Mouse (Mus musculus) liver (tissue): Measurements from ENCODE around the gene Ift88.
"Not testable (repeated sequence)": the region's sequence is repeated elsewhere in the genome, so short reads cannot be mapped to it uniquely, and the experiment has no call there.

Source experiments
- DNase-seq: peaks from one replicate; pipeline ENCODE4 v3.0.0-alpha.2; 2020; ENCODE audit warnings: mixed read lengths

Ift88 gene

GRCm38 (mm10) chr14:57459883-57460282, 36.0 kb downstream of the Ift88 start:
- DNase-seq: no peak

DNA sequence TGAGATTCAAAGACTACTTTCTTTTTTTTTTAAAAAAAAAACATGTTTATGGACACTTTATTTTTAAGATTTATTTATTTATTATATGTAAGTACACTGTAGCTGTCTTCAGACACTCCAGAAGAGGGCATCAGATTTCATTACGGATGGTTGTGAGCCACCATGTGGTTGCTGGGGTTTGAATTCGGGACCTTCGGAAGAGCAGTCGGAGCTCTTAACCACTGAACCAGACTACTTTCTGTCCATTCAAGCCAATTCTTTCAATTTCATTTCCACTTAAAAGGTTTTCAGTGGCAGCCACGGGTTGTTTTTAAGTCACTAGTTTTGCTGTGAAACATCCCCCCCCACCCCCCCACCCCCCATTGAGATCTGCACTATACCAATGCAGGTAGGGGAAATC, 36.5 kb downstream of the Ift88 start:
- not testable (repeated sequence) for DNase-seq

DNA sequence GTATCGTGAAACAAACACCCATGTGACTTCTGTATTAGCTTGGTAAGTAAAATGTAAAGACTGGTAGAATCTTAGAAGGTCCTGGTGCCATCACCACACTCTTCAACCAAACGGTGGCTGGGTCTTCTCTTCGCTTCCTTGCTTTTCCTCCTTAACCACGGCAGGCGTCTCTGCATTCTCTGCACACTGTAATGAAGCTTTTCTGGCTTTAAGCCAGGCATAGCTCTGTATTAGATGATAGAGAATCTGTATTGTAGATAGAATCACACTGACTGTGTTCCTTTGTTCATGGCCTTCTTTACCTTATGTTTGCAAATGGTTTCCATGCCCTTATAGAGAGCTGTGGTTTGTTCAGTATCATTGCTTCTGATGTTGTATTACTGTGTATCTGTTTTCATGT, 39.0 kb downstream of the Ift88 start:
- DNase-seq: no peak

GRCm38 (mm10) chr14:57475057-57475456, 51.2 kb downstream of the Ift88 start:
- DNase-seq: no peak

DNA sequence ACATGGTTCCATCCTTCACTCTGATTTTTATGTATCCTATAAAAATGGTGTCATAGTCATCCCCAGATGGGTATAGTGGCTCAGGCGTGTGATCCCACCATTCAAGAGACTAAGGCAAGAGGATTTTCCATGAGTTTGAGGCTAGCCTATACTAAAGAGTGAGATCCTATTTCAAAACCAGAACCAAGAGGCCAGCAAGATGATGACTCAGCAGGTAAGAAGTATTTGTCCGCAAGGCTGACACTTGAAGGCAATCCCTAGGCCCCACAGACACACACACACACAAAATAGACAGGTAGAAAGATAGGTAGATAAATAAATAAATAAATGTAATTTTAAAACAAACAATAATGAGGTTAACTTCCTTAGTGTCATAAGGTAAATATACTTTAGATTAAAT, 58.4 kb downstream of the Ift88 start:
- no peak for DNase-seq

GRCm38 (mm10) chr14:57484183-57484582, 60.3 kb downstream of the Ift88 start:
- no peak for DNase-seq

DNA sequence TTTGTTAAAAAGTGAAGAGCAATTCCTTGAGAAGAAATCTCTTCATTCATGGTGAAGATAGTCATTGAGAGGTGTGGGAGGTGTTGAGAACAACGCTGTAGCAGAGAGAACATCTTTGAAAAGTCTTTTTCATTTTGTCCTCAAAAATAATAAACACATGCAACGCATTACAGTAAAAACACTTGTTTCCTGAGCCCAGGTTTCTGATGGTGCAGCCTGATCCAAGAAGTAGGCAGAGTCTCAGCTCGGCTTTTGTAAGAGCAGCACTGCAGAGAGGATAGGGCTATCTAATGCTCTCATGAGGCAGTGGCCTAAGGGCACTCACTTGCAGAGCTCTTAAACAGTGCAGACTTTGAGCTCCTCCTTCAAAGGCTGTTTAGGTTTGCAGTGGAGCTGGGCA, 65.8 kb downstream of the Ift88 start:
- no peak for DNase-seq

DNA sequence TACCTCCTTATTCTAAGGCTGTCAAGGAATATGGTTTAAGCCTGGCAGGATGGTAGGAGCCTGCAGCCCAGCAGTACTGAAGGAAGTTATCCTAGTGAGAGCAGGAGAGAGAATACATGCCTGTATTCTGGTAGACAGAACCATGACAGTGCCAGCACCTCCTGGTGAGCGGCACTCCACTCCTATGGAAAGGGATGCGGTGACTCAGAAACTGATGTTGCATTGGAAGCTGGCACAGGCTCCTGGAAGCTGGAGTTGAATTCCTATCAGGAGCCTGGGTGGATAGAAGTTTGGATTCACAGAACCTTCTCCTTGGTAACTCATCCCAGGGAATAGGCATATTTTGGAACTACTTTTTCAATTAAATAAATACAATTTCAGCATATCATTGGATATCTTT, 70.0 kb downstream of the Ift88 start:
- DNase-seq: no peak

- no peak for DNase-seq
These were observed 79.9 kb downstream of the Ift88 start for GRCm38 (mm10) chr14:57503729-57504128.

DNA sequence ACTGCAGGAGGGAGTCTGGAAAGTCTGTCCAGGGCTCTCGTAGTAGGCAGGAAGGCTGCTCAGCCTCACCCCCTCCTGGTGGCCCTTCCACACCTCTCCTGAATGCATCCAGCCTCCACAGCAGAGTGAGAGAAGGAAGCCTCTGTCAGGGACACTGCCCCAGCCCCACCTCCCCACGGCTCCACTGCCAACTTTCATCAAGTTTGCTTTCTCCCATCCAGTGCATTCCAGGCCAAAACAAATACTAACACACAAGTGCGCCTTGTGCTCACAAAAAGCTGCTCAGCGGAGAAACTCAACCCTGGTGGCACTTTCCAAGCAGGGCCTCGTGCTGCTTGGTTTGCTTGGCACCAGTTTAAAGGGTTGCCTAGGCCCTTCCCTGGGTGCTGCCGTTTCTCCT, 85.7 kb downstream of the Ift88 start:
- no peak for DNase-seq

GRCm38 (mm10) chr14:57515156-57515762, 91.4 kb downstream of the Ift88 start:
- no peak for DNase-seq

DNA sequence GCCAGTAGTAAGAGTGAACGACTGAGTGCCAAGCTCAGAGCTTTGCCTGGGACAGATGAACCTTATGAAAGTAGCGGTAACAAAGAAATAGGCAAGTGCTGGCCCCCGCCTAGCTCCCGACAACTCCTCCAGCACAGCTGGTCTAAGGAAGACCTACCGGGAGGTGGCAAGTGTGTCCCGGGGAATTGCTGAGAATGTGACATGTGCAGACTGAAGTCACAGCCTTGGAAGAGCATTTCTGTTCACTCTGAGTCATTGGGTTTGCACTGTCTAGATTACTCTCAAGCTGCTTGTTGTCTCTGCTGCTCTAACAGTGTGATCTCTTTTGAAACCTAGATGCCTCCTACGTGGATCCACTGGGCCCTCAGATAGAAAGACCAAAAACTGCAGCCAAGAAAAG, 93.1 kb downstream of the Ift88 start:
- DNase-seq: no peak

DNA sequence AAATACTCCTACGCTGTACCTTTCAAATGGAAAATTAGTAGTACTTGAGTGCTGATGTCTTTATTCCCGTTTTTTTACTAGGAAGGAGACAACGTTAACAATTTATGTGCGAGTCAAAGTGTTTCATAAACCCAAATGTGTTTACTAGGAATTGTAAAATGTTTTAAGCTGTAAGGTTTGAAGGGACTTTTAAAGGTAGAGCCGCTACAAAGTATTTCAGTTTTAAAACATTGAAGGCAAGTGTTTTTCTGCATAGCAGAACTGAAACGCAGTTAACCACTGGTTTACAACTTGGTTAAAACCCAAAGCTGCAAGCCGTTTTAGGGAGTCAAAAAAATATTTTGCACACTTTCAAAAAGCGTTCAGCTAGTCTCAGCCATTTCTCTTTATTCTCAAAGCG, 99.9 kb downstream of the Ift88 start:
- no peak for DNase-seq

GRCm38 (mm10) chr14:57524671-57525387, 101.0 kb downstream of the Ift88 start, which contains the start of gene Il17d:
Gene Il17d (plus strand): TSS chr14:57524777.
- no peak for DNase-seq

- DNase-seq: peak; percentile 69
These were observed 101.7 kb downstream of the Ift88 start for GRCm38 (mm10) chr14:57525388-57526049.

DNA sequence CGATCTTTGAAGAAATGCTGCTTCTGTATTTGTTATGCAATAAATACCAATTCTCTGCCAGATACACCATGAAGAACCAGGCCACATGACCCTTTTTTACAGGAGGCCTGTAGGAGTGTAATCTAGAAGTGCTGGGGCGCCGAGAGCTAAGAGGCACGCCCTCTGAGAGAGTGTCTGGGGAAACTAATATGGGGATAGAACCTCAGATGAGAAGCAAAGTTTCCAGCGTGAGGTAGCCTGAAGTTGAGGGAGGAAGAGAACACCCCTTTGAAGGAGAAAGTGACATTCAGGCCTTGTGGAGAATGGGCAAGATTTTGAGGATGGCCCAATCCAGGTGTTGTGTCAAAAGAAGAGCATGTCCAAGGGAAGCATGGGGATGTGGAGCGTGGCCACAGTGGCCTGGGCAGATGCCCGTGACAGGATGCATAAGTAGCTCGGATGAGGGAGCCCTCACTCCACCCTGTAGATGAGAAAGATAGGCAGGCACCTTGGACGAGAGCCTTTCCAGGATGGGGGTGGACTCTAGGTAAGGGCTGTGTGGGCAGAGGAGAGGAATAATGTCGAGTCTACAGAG, 102.3 kb downstream of the Ift88 start:
- DNase-seq: no peak

DNA sequence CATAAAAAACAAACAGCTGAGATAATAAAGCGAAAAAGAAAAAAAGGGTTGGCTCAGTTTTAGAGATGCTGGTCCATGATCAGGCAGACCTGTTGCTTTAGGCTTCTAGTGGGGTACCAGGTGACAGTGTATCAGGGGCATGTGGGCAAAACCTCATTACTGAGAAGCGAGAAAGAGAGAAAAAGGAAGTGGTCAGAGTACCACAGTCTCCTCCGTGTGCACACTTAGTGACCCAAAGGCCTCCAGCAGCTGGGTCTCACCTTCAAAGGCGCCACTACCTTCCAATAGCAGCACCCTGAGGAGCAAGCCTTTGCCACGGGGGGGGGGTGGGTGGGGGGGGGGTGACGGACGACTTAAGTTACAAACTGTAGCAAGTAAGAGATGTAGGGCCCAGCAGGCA, 103.3 kb downstream of the Ift88 start:
- DNase-seq: no peak

DNA sequence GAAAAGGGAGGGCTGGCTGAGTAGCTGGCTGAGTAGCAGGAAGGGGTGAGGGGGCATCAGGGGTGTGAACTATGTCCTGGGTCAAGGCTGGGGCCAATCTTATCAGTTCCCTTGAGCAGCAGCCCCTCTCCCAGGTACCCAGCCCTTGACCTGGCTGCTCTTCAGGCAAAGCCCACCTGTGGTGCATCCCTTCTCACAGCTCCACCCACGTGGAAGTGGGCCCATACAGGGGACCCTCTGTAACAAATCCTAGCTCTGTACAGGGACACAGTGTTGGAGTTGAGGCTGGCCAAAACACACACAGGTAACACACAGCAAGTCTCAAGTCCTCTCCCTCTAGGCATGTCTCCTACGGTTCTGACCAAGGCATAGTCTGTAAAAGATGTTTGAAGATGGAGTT, 103.7 kb downstream of the Ift88 start:
- no peak for DNase-seq

GRCm38 (mm10) chr14:57529086-57529785, 105.4 kb downstream of the Ift88 start:
- no peak for DNase-seq

DNA sequence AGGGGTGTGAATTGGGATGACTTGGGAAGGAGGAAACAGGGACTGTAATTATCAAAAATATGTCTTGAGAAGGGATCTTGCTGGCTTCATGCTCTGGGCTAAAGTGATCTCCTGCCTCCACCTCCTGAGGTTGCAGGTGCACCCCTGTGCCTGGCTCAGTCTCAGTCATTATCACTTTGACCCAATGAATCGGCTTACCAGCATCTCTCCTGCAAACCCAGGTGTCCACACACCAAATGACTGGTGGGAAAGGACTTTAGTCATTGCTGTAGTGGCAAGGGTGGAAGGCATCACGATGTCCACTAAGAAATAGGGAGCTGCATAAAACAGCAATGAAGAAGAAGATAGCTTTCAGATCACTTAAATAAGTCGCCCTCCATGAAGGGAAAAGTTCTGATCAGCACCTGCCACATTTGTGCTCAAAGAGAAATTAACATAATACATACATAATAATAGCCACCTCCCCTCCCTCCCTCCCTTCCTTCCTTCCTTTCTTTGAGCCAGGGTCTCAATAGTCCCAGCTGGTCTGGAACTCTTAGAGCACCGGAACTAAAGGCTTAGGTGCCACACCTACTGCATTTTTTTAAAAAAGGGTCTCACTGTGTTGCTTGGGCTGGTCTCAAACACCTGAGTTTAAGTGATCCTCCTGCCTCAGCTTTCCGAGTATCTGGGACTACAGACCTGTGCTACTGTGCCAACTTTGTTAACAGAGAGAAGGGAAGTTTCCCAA, 106.1 kb downstream of the Ift88 start:
- DNase-seq: no peak

- DNase-seq: no peak
These were observed 108.7 kb downstream of the Ift88 start for GRCm38 (mm10) chr14:57532577-57532976.

GRCm38 (mm10) chr14:57533214-57533613, 109.4 kb downstream of the Ift88 start:
- DNase-seq: peak; percentile 54

GRCm38 (mm10) chr14:57533841-57534240, 110.0 kb downstream of the Ift88 start:
- no peak for DNase-seq
